Mouse (Mus musculus) bone marrow macrophage, adult 2 months (primary cell): ENCODE measurements around the gene Defb21.
A peak's percentile ranks its signal among the peaks of the same experiment; 100 is the strongest.

Source experiments
- CTCF ChIP-seq: IDR thresholded peaks from 2 replicates; pipeline ENCODE4 v1.5.1; 2012; ENCODE audit warnings: low read depth, mild to moderate bottlenecking, low read length, moderate library complexity
- POLR2A ChIP-seq: IDR thresholded peaks from 2 replicates; pipeline ENCODE4 v1.6.1; 2012; ENCODE audit warnings: mild to moderate bottlenecking, low read depth, low read length, borderline replicate concordance

- TF ChIP-seq CTCF (peak; percentile 38; the same call in 1 of the 2 replicates), POLR2A (no peak)
These were observed 31.5 kb downstream of the Defb21 start, which contains the start of gene Defb36 for GRCm38 (mm10) chr2:152604057-152604456.
